ENCODE assay signal across 8 mouse cellular contexts in genomic region chr11:104440521-104441474, GRCm38 (mm10). TPM values are rescaled to one million over a fixed set of nuclear protein-coding genes. Genes with fewer than 3 reads are reported as not detected.
DNase-seq lines count a peak whose midpoint lies in the region; ATAC-seq lines count a peak whose summit lies in the region.

No protein-coding gene starts in this region.

- peaks cover 32% of the 10 kb centered on the region for H3K4me1 ChIP-seq in hindbrain, embryonic 15.5 days (replicated peaks)

- ATAC-seq in hindbrain, embryonic 15.5 days (ENCODE audit: low FRiP score, low read depth) = no peak
- no peak for ATAC-seq in monocyte, adult 5-6 weeks (replicated peaks; ENCODE audit: insufficient number of reproducible peaks, low FRiP score, low TSS enrichment, poor library complexity, severe bottlenecking)

- H3K9me3 ChIP-seq in hindbrain, embryonic 15.5 days = no peaks in the 10 kb centered on the region

- peak overlapping the region; percentile 100 for H3K27ac ChIP-seq in hindbrain, embryonic 15.5 days (replicated peaks)
- peak overlapping the region; percentile 94 for H3K27ac ChIP-seq in macrophage

- peak overlapping the region; percentile 81 for H3K4me2 ChIP-seq in hindbrain, embryonic 15.5 days

- DNase-seq in lung, adult 18-20 months = peak; percentile 8 to 28
- DNase-seq in lung, postnatal 14 days = no peak
- peak; percentile 68 for DNase-seq in embryo, embryonic 10.5 days (ENCODE audit: low spot score)
- no peak for DNase-seq in frontal cortex, postnatal 10 days (ENCODE audit: low spot score in 2 of 2)
- DNase-seq in right cerebral cortex, adult 2 months (ENCODE audit: low spot score in 2 of 2) = no peak

- H3K27me3 ChIP-seq in hindbrain, embryonic 15.5 days = no peaks in the 10 kb centered on the region

- peak overlapping the region; percentile 99 for H3K9ac ChIP-seq in hindbrain, embryonic 15.5 days

- H3K4me3 ChIP-seq in hindbrain, embryonic 15.5 days = peak overlapping the region; percentile 87
- peak overlapping the region; percentile 87 for H3K4me3 ChIP-seq in macrophage (ENCODE audit: inconsistent target)

- no peaks in the 10 kb centered on the region for H3K36me3 ChIP-seq in hindbrain, embryonic 15.5 days
- H3K36me3 ChIP-seq in macrophage (ENCODE audit: inconsistent target) = no peaks in the 10 kb centered on the region

- WGBS in hindbrain, embryonic 15.5 days = 0% methylated on average over 20 of the region's 20 CpGs
- 3% methylated on average over 20 of the region's 20 CpGs for WGBS in macrophage (ENCODE audit: missing documents)

- H3K79me2 ChIP-seq in macrophage (ENCODE audit: inconsistent target) = peaks cover 81% of the 10 kb centered on the region

RNA-seq across cellular contexts. Expression of gene Kansl1, which starts 27.9 kb away (rescaled TPM):
- polyA plus RNA-seq in hindbrain, embryonic 15.5 days (2015; fragmentation: Nextera tagmentation; extraction: Ambion mirVana) = 26.0 and 29.0 TPM in 2 replicates
- total RNA-seq in macrophage (2018; cell fraction: chromatin; rRNA removed) = 100 to 1,000 TPM in 22 of 26 experiments, 10 to 100 TPM in 4; 89.9 to 147 (median 117) TPM
- 10 to 100 TPM; 34.7 to 58.8 (median 43.8) TPM for total RNA-seq in macrophage (2018; cell fraction: cytosol; rRNA removed)
- 100 to 1,000 TPM in 8 of 26 experiments, 10 to 100 TPM in 18; 65.7 to 139 (median 90.5) TPM for total RNA-seq in macrophage (2018; cell fraction: nucleus; rRNA removed)
- polyA plus RNA-seq in macrophage (2018) = 32.1 to 39.2 TPM (median 34.2 TPM) in 3 replicates
- 46.2 to 72.5 TPM (median 48.9 TPM) in 3 replicates for total RNA-seq in monocyte, adult 5-6 weeks (2017)

Comparison
In these comparisons a context has a peak if more than half of its experiments do, and no peak if none do; other contexts are left out.
1. DNase-seq: peak in lung, adult 18-20 months (2 of 2) and embryo, embryonic 10.5 days (single experiment); none in lung, postnatal 14 days (single experiment), frontal cortex, postnatal 10 days (0 of 2) and right cerebral cortex, adult 2 months (0 of 2).